Mouse (Mus musculus) heart, postnatal 0 days (tissue): Measurements from ENCODE around the gene Fer1l4. TPM values are rescaled to one million over a fixed set of nuclear protein-coding genes. Genes with fewer than 3 reads are reported as not detected.

Experiments
- ATAC-seq: fragments of 200-750 bp; cut with Nextera tagmentation; 2 replicates; pipeline ENCODE4 v1.8.0; 2017; ENCODE audit warnings: low read depth, moderate number of reproducible peaks, moderate library complexity; ENCODE audit not compliant: insufficient read depth
- DNase-seq: peaks from one replicate; pipeline ENCODE4 v3.0.0-alpha.2; 2016; ENCODE audit warnings: low spot score
- H3K27ac ChIP-seq: fragments of 300-500 bp; sonication (generic); 2 replicates; pipeline ENCODE4 v1.5.1; 2014; ENCODE audit warnings: low read depth, mild to moderate bottlenecking
- H3K27me3 ChIP-seq: fragments of 300-500 bp; sonication (generic); 2 replicates; pipeline ENCODE4 v1.6.1; 2014; ENCODE audit warnings: low read length, mixed read lengths; ENCODE audit not compliant: control insufficient read depth, insufficient read depth
- H3K36me3 ChIP-seq: fragments of 300-500 bp; sonication (generic); replicated peaks from 2 replicates; pipeline ENCODE4 v1.6.1; 2014; ENCODE audit warnings: low read length, mixed read lengths; ENCODE audit not compliant: control insufficient read depth, insufficient read depth
- H3K4me1 ChIP-seq: fragments of 300-500 bp; sonication (generic); 2 replicates; pipeline ENCODE4 v1.6.1; 2014; ENCODE audit warnings: antibody characterized with exemption; ENCODE audit not compliant: control insufficient read depth, insufficient read depth
- H3K4me2 ChIP-seq: fragments of 300-500 bp; sonication (generic); 2 replicates; pipeline ENCODE4 v1.6.1; 2014; ENCODE audit warnings: low read depth, mild to moderate bottlenecking, low read length, moderate library complexity
- H3K4me3 ChIP-seq: fragments of 300-500 bp; sonication (generic); 2 replicates; pipeline ENCODE4 v1.5.1; 2014; ENCODE audit warnings: low read depth, low read length
- H3K9ac ChIP-seq: fragments of 300-500 bp; sonication (generic); replicated peaks from 2 replicates; pipeline ENCODE4 v1.6.1; 2014; ENCODE audit warnings: low read depth, low read length, mixed read lengths
- H3K9me3 ChIP-seq: fragments of 300-500 bp; sonication (generic); replicated peaks from 2 replicates; pipeline ENCODE4 v1.6.1; 2016; ENCODE audit warnings: low read length; ENCODE audit not compliant: control insufficient read depth
- CTCF ChIP-seq: IDR thresholded peaks from 2 replicates; pipeline ENCODE4 v1.5.1; 2016; ENCODE audit warnings: antibody characterized with exemption, control low read depth, low read depth
- EP300 ChIP-seq: IDR thresholded peaks from 2 replicates; pipeline ENCODE4 v1.6.1; 2016; ENCODE audit warnings: antibody characterized with exemption, low read depth
- WGBS: fragments of 180-500 bp; shearing (Covaris S2); extraction: QIAGEN DNeasy Blood & Tissue Kit; methylation state at CpG from one replicate; pipeline ENCODE4 v1.1.7; 2014; 5-methylcytosine and 5-hydroxymethylcytosine counted together
- polyA plus RNA-seq: library from polyadenylated mRNA; unstranded; fragments of >200 nt; fragmentation: Nextera tagmentation; extraction: Ambion mirVana; gene quantifications from 2 replicates; pipeline ENCODE4 v1.2.1, GENCODE M21; 2015
- total RNA-seq: library from RNA; depleted of rRNA; stranded (reverse); fragments of >200 nt; gene quantifications from 2 replicates; pipeline ENCODE4 v1.2.3, GENCODE M21; 2014; ENCODE audit warnings: low replicate concordance; rRNA removed

The Fer1l4 gene
- total RNA-seq = 0.61 TPM in 1 of 2 replicates, not detected in the other
- polyA plus RNA-seq = not detected in 2 replicates

GRCm38 (mm10) chr2:156052816-156053215, at the start of gene Fer1l4:
Gene Fer1l4, minus strand, starts transcription at chr2:156052947.
- Histone ChIP-seq H3K9me3 (no peaks in the 10 kb centered on the region), H3K36me3 (no peaks in the 10 kb centered on the region), H3K4me2 (no peak within 1 kb of the TSS), H3K4me3 (no peak within 1 kb of the TSS), H3K27ac (no peak within 1 kb of the TSS), H3K9ac (no peak within 1 kb of the TSS), H3K4me1 (no peaks in the 10 kb centered on the region), H3K27me3 (peaks cover 8% of the 10 kb centered on the region; the same call in 1 of the 2 replicates)
- TF ChIP-seq CTCF = no peak
- TF ChIP-seq EP300 = no peak
- WGBS = 67% methylated on average over 9 of the region's 9 CpGs
- no peak for DNase-seq
- ATAC-seq = no peak

- TF ChIP-seq EP300 (no peak), CTCF (no peak)
- Histone ChIP-seq H3K4me1 (0 out of 2 replicates have a peak, but pooled peaks cover 5% of the 10 kb centered on the region), H3K9me3 (no peaks in the 10 kb centered on the region), H3K4me2 (no peak overlapping the region), H3K27ac (no peak overlapping the region), H3K27me3 (no peaks in the 10 kb centered on the region), H3K4me3 (no peak overlapping the region), H3K36me3 (peaks cover 20% of the 10 kb centered on the region), H3K9ac (no peak overlapping the region)
- ATAC-seq (no peak), DNase-seq (no peak)
- WGBS = 68% methylated on average over 5 of the region's 5 CpGs
Measured at GRCm38 (mm10) chr2:156091926-156092325, 39.2 kb upstream of the Fer1l4 start.

GRCm38 (mm10) chr2:156089799-156090198, 37.1 kb upstream of the Fer1l4 start:
- no peak overlapping the region for H3K27ac ChIP-seq
- H3K9me3 ChIP-seq = no peaks in the 10 kb centered on the region
- WGBS = 89% methylated on average over 1 of the region's 1 CpGs
- H3K4me1 ChIP-seq = 0 out of 2 replicates have a peak, but pooled peaks cover 9% of the 10 kb centered on the region
- no peaks in the 10 kb centered on the region for H3K27me3 ChIP-seq
- TF ChIP-seq CTCF (no peak), EP300 (no peak)
- H3K36me3 ChIP-seq = peaks cover 3% of the 10 kb centered on the region; the same call in 1 of the 2 replicates
- no peak overlapping the region for H3K4me3 ChIP-seq
- no peak overlapping the region for H3K4me2 ChIP-seq
- H3K9ac ChIP-seq = no peak overlapping the region
- DNase-seq = no peak
- no peak for ATAC-seq

GRCm38 (mm10) chr2:156087391-156088110, 34.8 kb upstream of the Fer1l4 start:
- Histone ChIP-seq H3K36me3 (no peaks in the 10 kb centered on the region), H3K4me1 (0 out of 2 replicates have a peak, but pooled peaks cover 9% of the 10 kb centered on the region), H3K27ac (no peak overlapping the region), H3K4me3 (no peak overlapping the region), H3K9me3 (no peaks in the 10 kb centered on the region), H3K27me3 (no peaks in the 10 kb centered on the region), H3K9ac (no peak overlapping the region), H3K4me2 (no peak overlapping the region)
- DNase-seq (no peak), ATAC-seq (no peak)
- WGBS = 86% methylated on average over 7 of the region's 7 CpGs
- TF ChIP-seq CTCF (no peak), EP300 (no peak)

- TF ChIP-seq EP300 = no peak
- no peak for TF ChIP-seq CTCF
- no peaks in the 10 kb centered on the region for H3K36me3 ChIP-seq
- no peak overlapping the region for H3K27ac ChIP-seq
- H3K9me3 ChIP-seq = no peaks in the 10 kb centered on the region
- 0 out of 2 replicates have a peak, but pooled peaks cover 9% of the 10 kb centered on the region for H3K4me1 ChIP-seq
- no peak for ATAC-seq
- 90% methylated on average over 3 of the region's 3 CpGs for WGBS
- no peak overlapping the region for H3K4me3 ChIP-seq
- no peak overlapping the region for H3K9ac ChIP-seq
- no peak overlapping the region for H3K4me2 ChIP-seq
- no peak for DNase-seq
- H3K27me3 ChIP-seq = no peaks in the 10 kb centered on the region
Measured at GRCm38 (mm10) chr2:156084541-156084940, 31.8 kb upstream of the Fer1l4 start.
